Mouse (Mus musculus) embryonic facial prominence, embryonic 14.5 days (tissue): Measurements from ENCODE around the gene Ech1. TPM values are rescaled to one million over a fixed set of nuclear protein-coding genes. Genes with fewer than 3 reads are reported as not detected.
A peak's percentile ranks its signal among the peaks of the same experiment; 100 is the strongest.

Source experiments
- ATAC-seq: fragments of 200-750 bp; cut with Nextera tagmentation; 2 replicates; pipeline ENCODE4 v1.8.0; 2017; ENCODE audit warnings: low read depth, moderate number of reproducible peaks, moderate TSS enrichment
- DNase-seq: peaks from one replicate; pipeline ENCODE4 v3.0.0-alpha.2; 2015; ENCODE audit warnings: low spot score
- H3K27ac ChIP-seq: fragments of 300-500 bp; sonication (generic); replicated peaks from 2 replicates; pipeline ENCODE4 v1.5.1; 2014; ENCODE audit warnings: low read depth, mild to moderate bottlenecking, low read length, moderate library complexity
- H3K27me3 ChIP-seq: fragments of 300-500 bp; sonication (generic); replicated peaks from 2 replicates; pipeline ENCODE4 v1.6.1; 2014; ENCODE audit warnings: low read length; ENCODE audit not compliant: control insufficient read depth, insufficient read depth
- H3K36me3 ChIP-seq: fragments of 300-500 bp; sonication (generic); 2 replicates; pipeline ENCODE4 v1.6.1; 2014; ENCODE audit warnings: low read length, mixed read lengths; ENCODE audit not compliant: control insufficient read depth, insufficient read depth
- H3K4me1 ChIP-seq: fragments of 300-500 bp; sonication (generic); 2 replicates; pipeline ENCODE4 v1.6.1; 2014; ENCODE audit warnings: antibody characterized with exemption, low read length; ENCODE audit not compliant: control insufficient read depth, insufficient read depth
- H3K4me2 ChIP-seq: fragments of 300-500 bp; sonication (generic); 2 replicates; pipeline ENCODE4 v1.6.1; 2014; ENCODE audit warnings: low read depth, mild to moderate bottlenecking, low read length, moderate library complexity, mixed read lengths
- H3K4me3 ChIP-seq: fragments of 300-500 bp; sonication (generic); 2 replicates; pipeline ENCODE4 v1.5.1; 2014; ENCODE audit warnings: low read depth, mild to moderate bottlenecking, low read length
- H3K9ac ChIP-seq: fragments of 300-500 bp; sonication (generic); 2 replicates; pipeline ENCODE4 v1.6.1; 2014; ENCODE audit warnings: low read depth, mild to moderate bottlenecking, low read length, moderate library complexity, mixed read lengths
- H3K9me3 ChIP-seq: fragments of 300-500 bp; sonication (generic); 2 replicates; pipeline ENCODE4 v1.6.1; 2016; ENCODE audit warnings: low read length; ENCODE audit not compliant: control insufficient read depth
- WGBS: fragments of 180-500 bp; shearing (Covaris S2); extraction: QIAGEN DNeasy Blood & Tissue Kit; methylation state at CpG from one replicate; pipeline ENCODE4 v1.1.7; 2014; 5-methylcytosine and 5-hydroxymethylcytosine counted together
- polyA plus RNA-seq: library from polyadenylated mRNA; unstranded; fragments of >200 nt; fragmentation: Nextera tagmentation; extraction: Ambion mirVana; gene quantifications from 2 replicates; pipeline ENCODE4 v1.2.1, GENCODE M21; 2014

The Ech1 gene
- 183 and 202 TPM in 2 replicates for polyA plus RNA-seq

DNA sequence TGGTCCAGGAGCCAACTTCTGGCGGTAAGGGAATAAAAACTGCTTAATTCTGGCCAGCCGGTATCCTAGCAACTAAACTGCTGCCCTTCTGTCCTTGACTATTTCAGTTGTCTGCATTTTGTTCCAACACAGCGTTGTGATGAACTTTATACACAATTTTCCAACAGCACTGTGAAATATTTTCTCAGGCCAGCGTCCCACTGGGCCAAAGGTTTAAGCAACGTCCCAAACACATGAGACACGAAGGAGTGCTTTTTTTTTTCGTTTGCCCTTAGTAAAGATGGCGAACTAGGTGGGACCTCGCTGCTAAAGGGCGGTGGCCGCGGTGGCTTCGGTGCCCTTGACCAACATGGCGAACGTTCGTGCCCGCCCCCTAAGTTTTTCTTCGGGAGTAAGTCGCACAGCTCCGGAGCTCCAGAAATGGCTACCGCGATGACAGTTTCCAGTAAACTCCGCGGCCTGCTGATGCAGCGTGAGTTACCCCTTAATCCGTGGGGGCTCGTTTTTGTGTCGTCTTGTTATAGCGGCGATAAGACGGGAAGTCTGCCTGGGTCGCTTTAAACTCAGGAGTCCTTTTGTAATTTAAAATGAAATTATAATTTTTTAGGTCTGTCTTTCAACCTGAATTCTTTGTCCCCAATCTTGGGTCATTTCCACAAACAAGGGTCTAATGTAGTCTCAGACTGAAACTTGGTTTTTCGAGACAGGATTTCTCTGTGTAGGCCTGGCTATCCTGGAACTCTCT is at the start of gene Ech1:
Gene Ech1, plus strand, starts transcription at position 277 of the 745 bp plus-strand sequence.
- Histone ChIP-seq H3K4me3 (peak within 1 kb of the TSS; percentile 50), H3K9me3 (no peaks in the 10 kb centered on the region), H3K27me3 (no peaks in the 10 kb centered on the region), H3K4me2 (peak within 1 kb of the TSS; percentile 53), H3K27ac (peak within 1 kb of the TSS; percentile 91), H3K4me1 (no peaks in the 10 kb centered on the region), H3K36me3 (peaks cover 44% of the 10 kb centered on the region), H3K9ac (peak within 1 kb of the TSS; percentile 70)
- DNase-seq, result peak; percentile 97
- WGBS, result 2% methylated on average over 33 of the region's 33 CpGs
- peak; percentile 84 for ATAC-seq

DNA sequence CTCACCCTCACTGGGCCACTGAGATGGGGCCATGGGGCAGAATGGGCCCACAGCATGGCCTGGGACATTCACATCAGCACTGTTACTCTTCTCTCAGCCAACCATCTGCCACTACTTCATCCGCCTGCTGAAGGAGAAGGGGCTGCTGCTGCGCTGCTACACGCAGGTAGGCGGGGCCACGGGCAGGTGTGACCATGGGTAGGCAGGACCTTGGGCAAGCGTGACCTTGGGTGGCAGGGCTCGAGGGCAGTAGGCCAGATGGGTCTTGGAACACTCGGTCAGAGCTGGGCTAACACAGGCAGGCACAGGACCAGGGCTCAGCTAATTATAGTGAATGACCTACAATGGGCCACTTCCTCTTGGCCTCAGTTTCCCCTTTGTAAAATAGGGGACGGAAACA is 46.2 kb upstream of the Ech1 start:
- H3K4me1 ChIP-seq, result peaks cover 4% of the 10 kb centered on the region
- no peaks in the 10 kb centered on the region for H3K27me3 ChIP-seq
- peaks cover 34% of the 10 kb centered on the region for H3K36me3 ChIP-seq
- no peaks in the 10 kb centered on the region for H3K9me3 ChIP-seq
- DNase-seq (no peak), ATAC-seq (no peak)
- no peak overlapping the region for H3K27ac ChIP-seq
- H3K4me2 ChIP-seq, result no peak overlapping the region
- H3K4me3 ChIP-seq, result no peak overlapping the region
- H3K9ac ChIP-seq, result no peak overlapping the region
- WGBS, result 84% methylated on average over 9 of the region's 9 CpGs

DNA sequence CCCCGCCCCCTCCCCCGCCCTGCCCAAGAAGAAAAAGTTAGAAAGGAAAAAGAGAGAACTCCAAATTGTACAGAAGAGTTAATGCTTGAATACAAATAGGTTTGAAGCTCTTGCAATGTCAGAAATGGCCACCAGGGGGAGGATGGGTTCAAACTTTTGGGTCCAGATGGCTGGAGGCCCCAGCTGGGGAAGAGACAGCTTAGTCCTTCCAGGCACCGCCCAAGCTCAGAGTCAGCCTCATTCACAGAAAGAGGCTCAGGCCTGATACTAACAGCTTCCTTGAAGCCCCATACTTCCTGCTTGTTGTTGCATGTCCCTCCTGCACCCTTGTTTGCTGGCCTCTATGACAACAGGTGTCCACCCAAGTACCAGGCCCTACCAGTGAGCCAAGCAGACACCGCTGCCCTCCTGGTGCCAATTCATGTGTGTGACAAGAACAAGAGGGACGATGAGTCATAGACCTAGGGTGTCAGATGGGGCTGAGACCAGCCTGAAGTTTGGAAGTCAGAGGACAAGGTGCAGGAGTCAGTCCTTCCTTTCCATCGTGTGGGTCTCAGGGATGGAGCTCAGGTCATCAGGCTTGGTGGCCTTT is 44.9 kb upstream of the Ech1 start:
- Histone ChIP-seq H3K36me3 (peaks cover 32% of the 10 kb centered on the region; the same call in 1 of the 2 replicates), H3K9me3 (no peaks in the 10 kb centered on the region), H3K4me3 (no peak overlapping the region), H3K4me1 (peaks cover 4% of the 10 kb centered on the region), H3K9ac (0 out of 2 replicates have a peak overlapping the region, but pooled peaks have one; percentile 45), H3K27ac (peak overlapping the region; percentile 67; the same call in 1 of the 2 replicates), H3K4me2 (no peak overlapping the region), H3K27me3 (no peaks in the 10 kb centered on the region)
- DNase-seq, result peak; percentile 96
- 43% methylated on average over 6 of the region's 6 CpGs for whole genome bisulfite sequencing
- ATAC-seq, result peak; percentile 73

DNA sequence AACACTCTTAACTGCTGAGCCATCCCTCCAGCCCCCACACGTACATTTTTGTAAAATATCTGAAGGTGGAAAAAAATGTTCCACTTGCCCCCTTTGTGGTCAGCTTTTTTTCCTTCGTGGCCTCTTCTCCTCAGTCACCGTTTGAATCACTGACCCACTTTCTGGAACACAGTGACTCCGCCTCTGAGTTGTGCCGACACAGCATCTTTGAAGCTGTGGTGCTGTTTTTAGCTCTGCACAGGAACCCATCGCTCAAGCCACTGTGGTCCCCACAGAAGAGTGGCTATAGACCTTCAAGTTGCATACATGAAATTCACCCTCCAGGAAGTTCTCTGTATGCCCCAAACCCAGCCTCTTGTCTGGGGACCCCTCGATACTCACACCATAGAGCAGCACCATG is 44.2 kb upstream of the Ech1 start:
- no peak for ATAC-seq
- no peak overlapping the region for H3K4me2 ChIP-seq
- H3K9ac ChIP-seq, result no peak overlapping the region
- peaks cover 32% of the 10 kb centered on the region; the same call in 1 of the 2 replicates for H3K36me3 ChIP-seq
- no peaks in the 10 kb centered on the region for H3K9me3 ChIP-seq
- no peak overlapping the region for H3K4me3 ChIP-seq
- DNase-seq, result no peak
- 67% methylated on average over 7 of the region's 7 CpGs for WGBS
- no peak overlapping the region for H3K27ac ChIP-seq
- no peaks in the 10 kb centered on the region for H3K27me3 ChIP-seq
- peaks cover 4% of the 10 kb centered on the region for H3K4me1 ChIP-seq

DNA sequence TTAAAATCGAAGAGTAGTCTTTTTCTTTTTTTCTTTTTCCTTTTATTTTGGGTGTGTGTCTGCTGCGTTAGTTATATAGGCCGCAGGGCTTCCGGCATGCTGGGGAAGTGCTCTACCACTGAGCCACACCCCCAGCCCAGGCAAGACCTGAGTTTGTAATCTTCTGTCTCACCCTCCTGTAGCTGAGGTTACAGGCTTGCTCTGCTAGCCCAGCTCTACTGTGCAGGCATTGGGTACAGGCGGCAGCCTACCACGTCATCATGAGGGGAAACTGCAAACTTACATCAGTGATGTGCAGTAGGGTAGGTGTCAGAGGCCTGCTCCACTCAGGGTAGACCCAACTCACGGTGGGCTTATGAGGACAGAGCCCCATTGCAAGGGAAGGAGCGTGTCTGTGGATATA is 43.8 kb upstream of the Ech1 start:
- WGBS, result 87% methylated on average over 8 of the region's 8 CpGs
- H3K27me3 ChIP-seq, result no peaks in the 10 kb centered on the region
- no peaks in the 10 kb centered on the region for H3K9me3 ChIP-seq
- peaks cover 33% of the 10 kb centered on the region; the same call in 1 of the 2 replicates for H3K36me3 ChIP-seq
- H3K4me2 ChIP-seq, result no peak overlapping the region
- H3K4me3 ChIP-seq, result no peak overlapping the region
- no peak overlapping the region for H3K27ac ChIP-seq
- no peak for DNase-seq
- no peak for ATAC-seq
- peaks cover 4% of the 10 kb centered on the region for H3K4me1 ChIP-seq
- H3K9ac ChIP-seq, result no peak overlapping the region

DNA sequence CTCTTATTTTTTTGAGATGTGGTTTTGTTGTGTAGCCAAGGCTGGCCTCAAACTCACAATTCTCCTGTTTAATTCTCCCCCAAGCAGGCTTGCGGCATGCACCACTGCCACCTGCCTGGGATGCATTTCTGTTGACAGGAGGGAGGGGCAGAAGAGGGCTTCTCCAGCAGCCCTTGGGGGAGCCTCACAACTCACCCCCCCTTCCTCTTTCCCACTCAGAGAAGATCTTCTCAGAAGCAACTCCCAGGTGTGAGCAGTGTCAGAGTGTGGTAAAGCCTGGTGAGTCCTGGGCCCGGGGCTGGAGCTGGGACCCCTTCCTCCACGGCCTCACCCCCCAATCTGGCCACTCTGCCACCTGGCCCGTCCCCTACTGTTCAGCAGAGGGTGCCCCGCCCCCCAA is 39.9 kb upstream of the Ech1 start:
- H3K9ac ChIP-seq, result no peak overlapping the region
- ATAC-seq, result no peak

DNA sequence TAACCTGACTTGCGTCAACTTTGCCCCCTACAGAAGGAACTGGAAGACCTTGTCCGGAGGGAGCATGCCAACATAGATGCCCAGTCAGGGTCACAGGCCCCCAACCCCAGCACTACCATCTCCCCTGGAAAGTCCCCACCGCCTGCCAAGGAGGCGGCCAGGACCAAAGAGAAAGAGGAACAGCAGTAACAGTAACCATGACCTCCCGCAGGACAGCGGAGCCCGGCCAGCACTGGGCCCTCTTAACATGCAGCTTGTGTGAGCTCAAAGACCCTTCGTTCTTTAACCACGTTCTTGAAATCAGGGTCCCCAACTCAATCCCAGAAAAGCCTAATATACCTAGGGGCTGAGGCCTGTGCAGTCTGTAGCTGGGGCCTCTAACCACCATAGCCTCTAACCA is 37.1 kb upstream of the Ech1 start:
- H3K4me2 ChIP-seq, result no peak overlapping the region
- H3K36me3 ChIP-seq, result peaks cover 31% of the 10 kb centered on the region; the same call in 1 of the 2 replicates
- DNase-seq (no peak), ATAC-seq (no peak)
- H3K9me3 ChIP-seq, result no peaks in the 10 kb centered on the region
- H3K9ac ChIP-seq, result no peak overlapping the region
- peaks cover 18% of the 10 kb centered on the region for H3K4me1 ChIP-seq
- no peak overlapping the region for H3K4me3 ChIP-seq
- H3K27ac ChIP-seq, result no peak overlapping the region
- 96% methylated on average over 9 of the region's 9 CpGs for WGBS
- H3K27me3 ChIP-seq, result no peaks in the 10 kb centered on the region

More for the DNA sequence above, 39.9 kb upstream of the Ech1 start:
- WGBS, result 77% methylated on average over 5 of the region's 5 CpGs
- Histone ChIP-seq H3K36me3 (peaks cover 31% of the 10 kb centered on the region; the same call in 1 of the 2 replicates), H3K27ac (no peak overlapping the region), H3K4me3 (no peak overlapping the region), H3K4me2 (no peak overlapping the region), H3K4me1 (peaks cover 18% of the 10 kb centered on the region), H3K27me3 (no peaks in the 10 kb centered on the region), H3K9me3 (no peaks in the 10 kb centered on the region)
- no peak for DNase-seq

DNA sequence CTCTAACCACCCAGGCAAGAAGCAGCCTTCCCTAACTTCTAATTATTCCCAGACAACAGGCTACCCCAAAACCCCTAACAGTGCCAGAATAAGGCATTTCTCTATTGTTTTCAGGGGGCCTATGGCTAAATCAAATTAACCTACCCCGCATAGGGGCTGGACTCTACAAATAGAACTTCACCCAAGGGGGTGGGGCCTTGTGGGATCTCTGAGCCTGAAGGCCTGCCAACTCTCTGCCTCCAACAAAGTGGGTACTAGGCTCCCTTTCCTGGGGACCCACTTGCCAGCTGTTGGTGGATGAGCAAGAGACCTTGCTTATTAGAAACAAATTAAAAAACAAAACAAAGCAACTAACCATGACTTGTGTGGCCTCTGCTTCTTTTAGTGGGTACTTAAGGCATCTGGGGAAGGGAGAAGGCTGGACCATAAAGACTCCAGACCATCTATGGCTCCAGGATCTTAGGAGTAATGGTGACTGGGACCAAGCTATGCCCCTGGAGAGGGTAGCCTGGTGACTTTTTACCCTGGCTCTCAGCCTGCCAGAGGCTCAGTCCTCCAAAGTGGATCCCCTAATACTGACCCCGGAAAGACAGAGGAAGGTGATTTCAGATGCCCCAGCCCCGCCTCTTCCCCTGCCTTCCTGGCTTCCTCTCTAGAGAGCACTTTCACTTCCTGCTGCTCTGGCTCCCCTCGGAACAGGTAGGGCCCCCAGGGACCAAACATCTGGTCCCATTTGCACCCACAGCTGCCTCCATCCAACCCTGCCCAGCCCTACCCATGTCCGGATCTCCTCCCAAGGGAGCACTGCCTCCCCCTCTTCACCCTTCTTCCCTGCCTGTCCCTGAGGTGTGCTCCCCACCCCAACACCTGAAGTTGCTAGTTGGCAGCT is 36.5 kb upstream of the Ech1 start, which contains the start of gene Rinl:
Gene Rinl, plus strand, starts transcription at position 663 of the 889 bp plus-strand sequence.
- 50% methylated on average over 4 of the region's 5 CpGs for WGBS
- no peak for DNase-seq
- no peak within 1 kb of the TSS for H3K4me3 ChIP-seq

More for the DNA sequence above, 36.5 kb upstream of the Ech1 start, which contains the start of gene Rinl:
- no peaks in the 10 kb centered on the region for H3K9me3 ChIP-seq
- no peak within 1 kb of the TSS for H3K9ac ChIP-seq
- peaks cover 26% of the 10 kb centered on the region; the same call in 1 of the 2 replicates for H3K36me3 ChIP-seq
- peak within 1 kb of the TSS; percentile 39 for H3K27ac ChIP-seq
- no peak within 1 kb of the TSS for H3K4me2 ChIP-seq
- H3K4me1 ChIP-seq, result peaks cover 18% of the 10 kb centered on the region
- ATAC-seq, result no peak
- H3K27me3 ChIP-seq, result no peaks in the 10 kb centered on the region
